Mouse (Mus musculus) embryonic fibroblast, embryonic 13.5 days (primary cell): ENCODE data around the gene Csnk1g2.

Experiments
- CTCF ChIP-seq: IDR thresholded peaks from 2 replicates; pipeline ENCODE4 v1.5.1; 2011; ENCODE audit warnings: mild to moderate bottlenecking, control low read depth, low read length, moderate library complexity, borderline replicate concordance; ENCODE audit not compliant: insufficient read depth
- POLR2A ChIP-seq: IDR thresholded peaks from 2 replicates; pipeline ENCODE4 v1.6.1; 2011; ENCODE audit warnings: low read depth, mild to moderate bottlenecking, control low read depth, low read length, moderate library complexity

- no peak for TF ChIP-seq CTCF
- no peak for TF ChIP-seq POLR2A
Measured at GRCm38 (mm10) chr10:80584045-80584488, 38.6 kb upstream of the Csnk1g2 start.
